Mouse (Mus musculus) limb, embryonic 12.5 days (tissue): ENCODE data around the gene Pex12. TPM values are rescaled to one million over a fixed set of nuclear protein-coding genes. Genes with fewer than 3 reads are reported as not detected.
"Not testable (repeated sequence)": the region's sequence is repeated elsewhere in the genome, so short reads cannot be mapped to it uniquely, and the experiment has no call there.

ENCODE experiments used
- ATAC-seq: fragments of 200-750 bp; cut with Nextera tagmentation; 2 replicates; pipeline ENCODE4 v1.8.0; 2017; ENCODE audit warnings: low read depth, moderate TSS enrichment; ENCODE audit not compliant: insufficient number of reproducible peaks, insufficient read depth, low FRiP score, low TSS enrichment
- H3K27ac ChIP-seq: fragments of 300-500 bp; sonication (generic); 2 replicates; pipeline ENCODE4 v1.5.1; 2016; ENCODE audit warnings: mild to moderate bottlenecking, moderate library complexity
- H3K27me3 ChIP-seq: fragments of 300-500 bp; sonication (generic); 2 replicates; pipeline ENCODE4 v1.6.1; 2016; ENCODE audit warnings: mild to moderate bottlenecking, moderate library complexity
- H3K36me3 ChIP-seq: fragments of 300-500 bp; sonication (generic); 2 replicates; pipeline ENCODE4 v1.6.1; 2016; ENCODE audit warnings: mild to moderate bottlenecking, moderate library complexity
- H3K4me1 ChIP-seq: fragments of 300-500 bp; sonication (generic); replicated peaks from 2 replicates; pipeline ENCODE4 v1.6.1; 2016
- H3K4me2 ChIP-seq: fragments of 300-500 bp; sonication (generic); 2 replicates; pipeline ENCODE4 v1.6.1; 2016; ENCODE audit warnings: mild to moderate bottlenecking, moderate library complexity
- H3K4me3 ChIP-seq: fragments of 300-500 bp; sonication (generic); replicated peaks from 2 replicates; pipeline ENCODE4 v1.5.1; 2016; ENCODE audit warnings: mild to moderate bottlenecking
- H3K9ac ChIP-seq: fragments of 300-500 bp; sonication (generic); replicated peaks from 2 replicates; pipeline ENCODE4 v1.6.1; 2016; ENCODE audit warnings: mild to moderate bottlenecking, moderate library complexity
- H3K9me3 ChIP-seq: fragments of 300-500 bp; sonication (generic); 2 replicates; pipeline ENCODE4 v1.6.1; 2016; ENCODE audit warnings: mild to moderate bottlenecking, moderate library complexity
- WGBS: fragments of 180-500 bp; shearing (Covaris S2); methylation state at CpG from one replicate; pipeline ENCODE4 v1.1.7; 2016; 5-methylcytosine and 5-hydroxymethylcytosine counted together
- polyA plus RNA-seq: library from polyadenylated mRNA; unstranded; fragments of >200 nt; fragmentation: Nextera tagmentation; extraction: Ambion mirVana; gene quantifications from 2 replicates; pipeline ENCODE4 v1.2.1, GENCODE M21; 2016

Gene Pex12
- polyA plus RNA-seq, 1 experiment from 2014 or later = 13.7 TPM

GRCm38 (mm10) chr11:83257211-83257610 is 45.2 kb downstream of the Pex12 start:
- not testable (repeated sequence) for H3K9me3 ChIP-seq, H3K4me3 ChIP-seq, H3K4me2 ChIP-seq, ATAC-seq, H3K4me1 ChIP-seq, H3K27me3 ChIP-seq, H3K27ac ChIP-seq, H3K36me3 ChIP-seq, H3K9ac ChIP-seq
- WGBS = 68% methylated on average over 5 of the region's 5 CpGs

Other genes with a start within 250 kb of the Pex12 start
- 1.2 and 1.3 TPM in 2 replicates for gene Slfn2, start 237.5 kb downstream of the Pex12 start, polyA plus RNA-seq
- gene Slfn1, start 185.7 kb downstream of the Pex12 start, polyA plus RNA-seq = not detected in 2 replicates
- not detected in 2 replicates for gene Slfn4, start 127.4 kb downstream of the Pex12 start, polyA plus RNA-seq
- 0.49 and 0.77 TPM in 2 replicates for gene Slfn3, start 111.3 kb downstream of the Pex12 start, polyA plus RNA-seq
- 0.63 and 0.88 TPM in 2 replicates for gene Slfn14, start 15.9 kb downstream of the Pex12 start, polyA plus RNA-seq
- 56.1 and 62.6 TPM in 2 replicates for gene Ap2b1, start 3.6 kb downstream of the Pex12 start, polyA plus RNA-seq
- gene Rasl10b, start 106.6 kb upstream of the Pex12 start, polyA plus RNA-seq = 3.4 and 3.6 TPM in 2 replicates
- not detected in 2 replicates for gene Gas2l2, start 126.9 kb upstream of the Pex12 start, polyA plus RNA-seq
- 0.44 TPM in 1 of 2 replicates, not detected in the other for gene 1700020L24Rik, start 135.1 kb upstream of the Pex12 start, polyA plus RNA-seq
- 4.2 and 4.5 TPM in 2 replicates for gene Mmp28, start 160.5 kb upstream of the Pex12 start, polyA plus RNA-seq
- gene Taf15, start 170.5 kb upstream of the Pex12 start, polyA plus RNA-seq = 12.0 and 18.6 TPM in 2 replicates
- not detected in 2 replicates for gene Heatr9, start 219.6 kb upstream of the Pex12 start, polyA plus RNA-seq
- gene Ccl5, start 227.9 kb upstream of the Pex12 start, polyA plus RNA-seq = not detected in 2 replicates